Mouse (Mus musculus): ENCODE data around the gene Igsf21. TPM values are rescaled to one million over a fixed set of nuclear protein-coding genes. Genes with fewer than 3 reads are reported as not detected.

Igsf21 gene
- total RNA-seq, 2 experiments from 2014 or later = 4.5 to 5.9 TPM

DNA sequence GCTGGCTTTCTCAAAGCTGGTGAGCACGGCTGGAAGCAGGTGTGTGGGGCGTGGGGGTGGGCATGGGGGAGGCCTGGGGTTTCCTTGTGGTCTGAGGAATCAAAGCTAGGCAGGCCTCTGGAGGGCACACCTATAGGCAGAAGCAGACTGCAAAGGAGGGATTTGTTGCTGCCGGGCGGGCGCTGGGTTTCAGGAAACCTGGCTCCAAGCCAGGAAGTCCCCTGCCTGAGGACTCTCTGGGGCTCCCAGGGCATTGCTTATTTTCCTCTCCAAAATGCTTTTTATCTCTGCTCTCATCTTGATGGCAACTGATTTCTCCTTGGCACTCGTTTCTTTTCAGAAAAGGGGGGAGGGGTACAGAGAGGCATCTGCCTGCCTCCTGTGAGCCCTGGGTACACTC, 141.8 kb downstream of the Igsf21 start:
- DNase-seq (ENCODE audit: low spot score in 2 of 2) = no peak

- no peak for DNase-seq (ENCODE audit: low spot score in 2 of 2)
Observed at GRCm38 (mm10) chr4:140103341-140104027, 143.1 kb downstream of the Igsf21 start.

DNA sequence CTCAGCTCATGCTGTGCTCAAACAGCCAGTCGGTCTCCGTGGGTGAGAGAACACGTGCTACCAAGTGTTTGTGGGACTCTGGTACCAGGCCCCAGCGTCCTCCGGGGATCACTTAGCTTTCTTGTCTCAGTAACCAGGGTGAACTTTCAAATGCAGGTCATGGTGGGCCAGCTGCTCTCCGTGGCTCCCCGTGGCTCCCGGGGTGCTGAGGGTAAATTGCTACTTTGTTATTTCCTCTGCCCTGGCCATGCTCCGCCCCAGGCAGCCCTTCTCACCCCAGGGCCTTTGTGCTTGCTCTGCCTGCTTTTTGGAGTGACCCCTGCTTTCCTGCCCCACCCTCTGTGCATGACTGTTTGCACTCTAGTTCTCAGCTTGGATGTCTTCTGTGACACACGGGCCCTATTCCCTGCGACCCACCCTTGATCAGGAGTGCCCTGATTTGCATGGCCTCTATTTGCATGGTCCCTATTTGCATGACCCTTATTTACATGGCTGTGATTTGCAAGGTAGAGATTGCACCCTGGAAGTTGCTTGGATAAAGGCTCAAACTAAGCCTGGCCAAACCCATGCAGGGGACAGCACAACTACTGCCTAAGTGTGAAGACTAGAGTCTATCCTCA, 143.9 kb downstream of the Igsf21 start:
- no peak for DNase-seq (ENCODE audit: low spot score in 2 of 2)

GRCm38 (mm10) chr4:140101106-140101505, 145.5 kb downstream of the Igsf21 start:
- no peak for DNase-seq (ENCODE audit: low spot score in 2 of 2)

DNA sequence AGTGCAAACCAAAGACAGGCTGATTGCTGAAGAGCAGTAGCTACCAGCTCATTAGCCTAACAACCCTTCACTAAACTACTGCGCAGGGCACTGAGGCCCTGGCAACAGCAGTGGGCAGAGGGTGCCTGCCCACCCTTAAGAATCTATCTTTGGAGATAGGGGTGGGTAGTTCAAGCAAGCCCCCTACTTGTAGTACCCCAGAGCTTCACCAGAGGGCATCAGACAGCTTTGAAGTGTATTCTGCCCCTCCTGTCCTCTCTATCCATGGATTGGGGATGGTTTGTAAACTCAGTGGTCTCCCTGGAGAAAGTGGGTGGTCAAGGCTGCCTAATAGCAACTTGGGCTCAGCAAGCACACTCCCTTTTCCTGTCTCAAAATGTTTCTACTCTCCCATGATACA, 146.4 kb downstream of the Igsf21 start:
- no peak for DNase-seq (ENCODE audit: low spot score in 2 of 2)

DNA sequence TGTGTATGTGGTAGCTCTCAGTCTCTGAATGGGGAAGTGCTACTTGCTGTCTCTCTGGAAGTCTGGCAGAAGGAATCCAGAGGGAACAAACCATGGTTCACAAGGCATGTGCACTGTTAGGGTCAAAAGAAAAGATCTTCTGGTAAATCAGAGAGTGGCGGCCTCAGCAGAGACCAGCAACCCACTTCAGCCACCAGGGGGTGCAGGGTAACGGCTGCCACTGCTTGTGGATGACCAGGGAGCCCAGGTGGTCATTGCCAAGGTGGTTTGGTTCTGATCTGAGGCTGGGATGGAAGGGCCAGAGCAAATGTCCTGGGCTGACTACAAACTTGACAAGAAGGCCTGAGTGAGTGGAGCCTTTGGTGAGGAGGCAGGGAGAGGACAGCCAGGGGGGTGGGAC, 150.3 kb downstream of the Igsf21 start:
- DNase-seq (ENCODE audit: low spot score in 2 of 2) = no peak

GRCm38 (mm10) chr4:140094835-140095234, 151.7 kb downstream of the Igsf21 start:
- no peak for DNase-seq (ENCODE audit: low spot score in 2 of 2)

DNA sequence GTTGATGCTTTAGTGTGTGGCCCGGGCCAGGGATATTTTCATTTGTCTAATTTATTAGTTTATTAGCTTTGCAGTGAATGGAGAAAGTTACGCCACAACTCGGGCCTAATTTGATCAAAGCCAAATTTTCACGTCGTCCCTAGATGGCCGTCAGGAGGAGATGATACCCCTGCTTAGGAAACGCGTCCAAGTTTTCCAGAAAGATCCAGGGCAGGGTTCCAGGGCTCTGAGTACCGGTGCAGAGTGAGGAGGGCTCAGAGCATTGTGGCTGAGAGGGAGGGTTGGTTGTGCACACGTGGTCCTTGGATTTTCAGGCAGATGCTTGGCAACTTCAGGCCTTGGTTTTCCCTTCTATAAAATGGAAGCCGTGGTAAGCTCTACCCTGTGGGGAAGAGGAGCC, 154.2 kb downstream of the Igsf21 start:
- DNase-seq (ENCODE audit: low spot score in 2 of 2) = no peak

DNA sequence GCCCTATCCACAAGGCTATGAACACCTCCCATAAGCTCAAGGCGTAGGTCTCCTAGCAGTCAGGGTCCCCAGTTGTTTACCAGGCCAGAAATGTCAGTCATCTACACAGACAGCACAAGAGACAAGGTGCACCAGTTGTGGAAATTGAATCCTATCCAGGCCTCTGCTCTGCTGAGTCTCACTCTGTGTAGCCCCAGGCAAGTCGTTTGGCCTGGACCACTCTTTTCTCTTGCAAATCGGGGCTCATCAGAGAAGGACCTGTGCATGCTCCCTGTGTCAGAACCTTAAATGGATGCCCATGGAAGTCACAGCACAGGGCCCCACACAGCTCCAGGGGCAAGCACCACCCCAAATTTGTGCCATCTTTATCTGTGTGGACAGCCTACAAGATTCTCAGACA, 154.9 kb downstream of the Igsf21 start:
- no peak for DNase-seq (ENCODE audit: low spot score in 2 of 2)

DNA sequence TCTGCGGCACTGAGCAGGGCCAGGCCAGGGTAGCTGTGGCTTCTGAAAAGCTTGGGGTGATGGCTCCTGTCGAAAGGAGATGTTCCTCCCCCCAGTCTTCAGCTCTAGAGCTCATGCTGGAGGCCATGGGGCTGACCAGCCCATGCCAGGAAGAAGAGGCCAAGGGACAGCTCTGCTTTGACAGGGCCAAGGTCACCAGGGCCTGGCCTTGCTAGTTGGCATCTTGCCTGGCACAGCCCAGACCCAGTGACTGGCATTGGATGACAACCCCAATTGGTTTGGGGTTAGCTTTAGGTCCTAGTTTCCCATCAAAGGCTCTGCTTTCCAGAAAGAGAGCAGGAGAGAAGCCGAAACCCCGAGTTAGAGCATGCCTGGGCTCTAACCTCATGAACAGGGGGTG, 156.9 kb downstream of the Igsf21 start:
- no peak for DNase-seq (ENCODE audit: low spot score in 2 of 2)

DNA sequence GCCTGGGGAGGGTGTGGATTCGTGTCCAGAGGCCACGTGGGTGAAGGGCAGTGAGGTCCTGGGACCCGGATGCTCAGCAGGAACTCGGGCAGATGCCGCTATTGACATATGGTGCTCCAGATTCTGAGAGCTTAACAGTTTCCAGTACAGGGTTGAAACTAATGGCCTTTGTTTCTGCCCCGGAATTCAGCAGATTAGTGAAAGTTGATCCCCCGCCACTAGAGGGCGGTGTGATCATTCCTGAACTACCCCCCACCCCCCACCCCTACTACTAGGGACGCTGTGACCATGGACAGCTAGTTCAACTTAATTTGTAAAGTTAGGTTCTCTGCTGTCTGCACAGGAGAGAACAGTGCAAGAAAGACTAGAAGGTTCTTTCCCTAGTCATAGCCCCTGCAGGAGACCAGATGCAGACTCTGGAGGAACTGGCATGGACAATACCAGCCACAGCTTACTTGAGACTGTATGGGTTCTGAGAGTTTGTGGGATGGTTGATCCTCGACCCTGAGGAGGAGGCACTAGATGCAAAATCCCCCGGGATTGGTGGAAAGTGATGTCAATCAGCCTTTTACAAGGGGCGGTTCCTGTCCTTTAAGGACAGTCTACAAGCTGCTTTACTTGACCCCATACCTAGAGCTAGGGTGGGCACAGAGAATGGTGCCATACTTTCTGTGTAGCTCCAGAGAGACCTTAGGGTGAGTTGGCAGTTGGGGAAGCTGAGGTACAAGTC, 157.7 kb downstream of the Igsf21 start:
- DNase-seq (ENCODE audit: low spot score in 2 of 2) = no peak

DNA sequence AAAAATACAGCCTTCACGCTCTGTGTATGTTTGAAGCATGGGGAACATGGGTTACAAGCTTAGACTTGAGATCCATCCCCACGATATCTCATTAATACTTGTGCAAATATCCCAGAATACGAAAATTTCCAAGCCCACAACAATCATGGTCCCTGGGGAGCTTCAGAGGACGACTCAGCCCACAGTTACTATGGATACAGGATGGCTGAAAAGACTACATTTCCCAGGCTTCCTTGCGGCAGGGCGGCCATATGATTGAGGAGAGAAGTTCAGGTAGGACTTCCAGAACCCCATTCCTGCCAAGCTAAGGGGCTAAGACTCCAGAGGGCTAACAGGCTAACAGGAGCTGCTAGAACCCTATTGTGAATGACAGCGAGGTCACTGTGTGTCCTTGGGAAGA, 160.4 kb downstream of the Igsf21 start:
- DNase-seq (ENCODE audit: low spot score in 2 of 2) = no peak

- DNase-seq (ENCODE audit: low spot score in 2 of 2) = no peak
Observed at GRCm38 (mm10) chr4:140084521-140085011, 162.0 kb downstream of the Igsf21 start.

DNA sequence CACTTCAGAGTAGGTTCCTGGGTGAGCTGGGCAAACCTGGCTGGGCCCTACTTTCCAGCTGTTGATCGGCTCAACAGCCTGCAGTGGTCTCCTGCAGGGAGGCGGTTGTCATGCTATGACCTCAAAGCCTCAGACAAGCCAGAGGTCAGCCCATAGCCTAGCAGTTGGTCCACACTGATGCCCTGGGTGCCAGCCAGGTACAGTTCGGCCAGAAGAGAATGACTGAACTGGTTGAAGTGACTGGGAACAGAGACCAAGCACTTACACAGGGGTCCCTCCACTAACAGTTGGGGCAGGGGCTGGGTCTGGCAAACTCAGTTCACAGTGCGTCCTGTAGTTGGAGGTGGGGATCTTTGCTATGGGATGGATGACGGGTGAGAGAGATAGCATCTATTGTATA, 162.5 kb downstream of the Igsf21 start:
- DNase-seq (ENCODE audit: low spot score in 2 of 2) = no peak

- no peak for DNase-seq (ENCODE audit: low spot score in 2 of 2)
Observed at GRCm38 (mm10) chr4:140078416-140078815, 168.2 kb downstream of the Igsf21 start.

DNA sequence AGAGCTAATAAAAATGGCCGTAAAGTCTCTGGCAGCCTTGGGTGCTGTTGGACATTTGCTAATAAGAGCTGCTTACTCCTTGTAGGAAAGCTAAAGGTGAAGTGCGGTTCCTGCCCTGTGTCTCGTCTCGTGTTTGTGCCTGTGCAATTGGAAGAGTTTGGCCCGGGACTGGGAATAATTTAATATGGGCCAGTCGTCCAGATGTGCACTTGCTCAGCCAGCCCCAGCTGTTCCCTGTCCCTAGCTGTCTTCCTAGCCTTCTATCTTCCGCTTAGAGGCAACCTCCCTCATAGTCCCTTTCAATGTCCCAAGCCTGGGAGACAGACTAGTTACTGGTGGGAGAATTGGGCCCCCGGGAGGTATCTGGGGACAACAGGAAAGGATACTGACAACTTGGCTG, 169.0 kb downstream of the Igsf21 start:
- no peak for DNase-seq (ENCODE audit: low spot score in 2 of 2)

DNA sequence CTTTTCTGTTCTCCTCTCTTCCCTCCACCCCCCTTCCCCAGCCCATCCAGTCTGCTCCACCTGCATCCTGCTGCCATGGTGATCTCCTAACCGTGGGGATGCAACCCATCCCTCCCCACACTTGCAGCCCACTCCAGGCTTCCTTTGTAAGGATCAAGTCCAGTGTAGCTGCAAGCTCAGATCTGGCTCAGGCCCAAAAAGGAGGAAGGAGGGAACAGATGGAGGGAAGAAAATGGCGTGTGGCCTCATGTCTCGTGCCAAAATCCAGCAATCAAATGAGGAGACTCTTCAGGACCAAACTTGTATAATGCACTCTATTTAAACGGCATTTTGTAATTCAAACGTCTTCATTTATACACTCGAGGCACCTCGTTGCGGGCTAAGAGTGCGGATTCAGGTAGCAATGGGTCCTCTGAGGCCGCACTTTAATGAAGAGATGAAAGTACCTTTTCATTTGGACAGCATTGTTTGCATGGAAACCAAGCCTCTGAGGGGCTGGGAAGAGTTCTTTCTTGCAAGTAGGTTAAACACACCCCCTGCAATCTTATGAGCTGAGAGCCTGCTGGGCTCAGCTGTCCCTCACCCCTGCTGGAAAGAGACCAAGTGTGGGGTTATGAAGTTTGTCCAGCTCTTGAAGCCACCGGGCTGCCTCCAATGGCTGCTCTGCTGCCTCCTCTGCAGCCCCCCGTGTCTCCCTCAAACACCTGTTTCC, 169.6 kb downstream of the Igsf21 start:
- DNase-seq (ENCODE audit: low spot score in 2 of 2) = no peak

DNA sequence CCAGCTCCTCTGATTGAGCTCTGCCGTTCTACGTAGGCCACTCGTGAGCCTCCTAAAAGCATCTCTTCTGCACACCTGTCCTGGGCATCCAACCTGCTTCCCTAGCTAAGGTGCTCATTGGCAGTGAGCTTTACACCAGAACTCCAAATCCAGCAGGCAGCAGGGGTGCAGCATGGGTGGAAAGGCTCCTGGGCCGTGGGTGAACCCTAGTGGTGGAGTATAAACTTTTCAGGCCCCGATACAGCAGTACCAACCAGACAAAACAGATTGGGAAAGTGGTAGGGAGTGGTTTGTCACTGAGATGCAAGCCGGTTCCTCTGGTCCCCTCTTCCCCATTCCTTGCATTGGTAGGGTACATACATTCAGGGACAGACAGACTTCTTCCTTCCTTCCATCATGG, 170.2 kb downstream of the Igsf21 start:
- no peak for DNase-seq (ENCODE audit: low spot score in 2 of 2)

DNA sequence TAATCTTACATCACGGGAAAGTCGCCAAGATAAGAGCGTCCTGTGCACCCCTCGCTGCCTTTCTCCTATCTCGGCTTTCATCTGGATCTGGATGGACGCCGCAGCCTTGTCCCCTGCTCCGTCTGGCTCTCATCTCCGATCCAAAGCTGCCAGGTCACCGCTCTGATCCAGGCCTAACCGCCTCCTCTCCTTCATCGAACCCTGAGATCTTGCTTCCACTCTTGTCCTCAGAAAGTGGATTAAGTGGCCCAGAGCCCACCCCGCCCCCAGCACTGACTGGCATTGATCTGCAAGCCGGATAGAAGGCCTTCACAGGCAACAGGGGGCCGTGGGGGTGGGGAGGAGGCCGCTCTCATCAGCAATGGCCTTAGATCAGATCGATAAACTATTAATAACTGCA, 175.5 kb downstream of the Igsf21 start:
- no peak for DNase-seq (ENCODE audit: low spot score in 2 of 2)

- no peak for DNase-seq (ENCODE audit: low spot score in 2 of 2)
Observed at GRCm38 (mm10) chr4:140070331-140070652, 176.3 kb downstream of the Igsf21 start.

- DNase-seq (ENCODE audit: low spot score in 2 of 2) = no peak
Observed at GRCm38 (mm10) chr4:140069563-140070330, 176.8 kb downstream of the Igsf21 start.

Data from adrenal gland, postnatal 4 days (tissue).